Mouse (Mus musculus) bone marrow macrophage, adult 2 months (primary cell): Measurements from ENCODE around the gene 1700011L22Rik. TPM values are rescaled to one million over a fixed set of nuclear protein-coding genes. Genes with fewer than 3 reads are reported as not detected.

ENCODE experiments used
- H3K27ac ChIP-seq: 2 replicates; pipeline ENCODE4 v1.5.1; 2012; ENCODE audit warnings: low read depth, low read length; ENCODE audit not compliant: insufficient read depth
- H3K4me1 ChIP-seq: 2 replicates; pipeline ENCODE4 v1.6.1; 2012; ENCODE audit warnings: low read length; ENCODE audit not compliant: control insufficient read depth, insufficient read depth
- H3K4me3 ChIP-seq: 2 replicates; pipeline ENCODE4 v1.5.1; 2012; ENCODE audit warnings: mild to moderate bottlenecking, low read length, moderate library complexity; ENCODE audit not compliant: insufficient read depth
- CTCF ChIP-seq: IDR thresholded peaks from 2 replicates; pipeline ENCODE4 v1.5.1; 2012; ENCODE audit warnings: low read depth, mild to moderate bottlenecking, low read length, moderate library complexity
- POLR2A ChIP-seq: IDR thresholded peaks from 2 replicates; pipeline ENCODE4 v1.6.1; 2012; ENCODE audit warnings: mild to moderate bottlenecking, low read depth, low read length, borderline replicate concordance
- polyA plus RNA-seq: library from polyadenylated mRNA; stranded (reverse); fragments of >200 nt; gene quantifications from 2 replicates; pipeline ENCODE4 v1.2.4, GENCODE M21; 2012; ENCODE audit not compliant: missing spikeins, insufficient read depth, insufficient read length

1700011L22Rik gene
- polyA plus RNA-seq, 1 experiment, result not detected

- TF ChIP-seq POLR2A (no peak), CTCF (no peak)
- peaks cover 6% of the 10 kb centered on the region for H3K4me1 ChIP-seq
- no peak overlapping the region for H3K4me3 ChIP-seq
- H3K27ac ChIP-seq, result no peak overlapping the region
These were observed 36.3 kb upstream of the 1700011L22Rik start for GRCm38 (mm10) chr8:79284626-79285025.

GRCm38 (mm10) chr8:79281376-79281890 lies 33.1 kb upstream of the 1700011L22Rik start:
- H3K4me1 ChIP-seq, result peaks cover 2% of the 10 kb centered on the region; the same call in 1 of the 2 replicates
- no peak for TF ChIP-seq CTCF
- no peak for TF ChIP-seq POLR2A
- no peak overlapping the region for H3K4me3 ChIP-seq
- no peak overlapping the region for H3K27ac ChIP-seq

DNA sequence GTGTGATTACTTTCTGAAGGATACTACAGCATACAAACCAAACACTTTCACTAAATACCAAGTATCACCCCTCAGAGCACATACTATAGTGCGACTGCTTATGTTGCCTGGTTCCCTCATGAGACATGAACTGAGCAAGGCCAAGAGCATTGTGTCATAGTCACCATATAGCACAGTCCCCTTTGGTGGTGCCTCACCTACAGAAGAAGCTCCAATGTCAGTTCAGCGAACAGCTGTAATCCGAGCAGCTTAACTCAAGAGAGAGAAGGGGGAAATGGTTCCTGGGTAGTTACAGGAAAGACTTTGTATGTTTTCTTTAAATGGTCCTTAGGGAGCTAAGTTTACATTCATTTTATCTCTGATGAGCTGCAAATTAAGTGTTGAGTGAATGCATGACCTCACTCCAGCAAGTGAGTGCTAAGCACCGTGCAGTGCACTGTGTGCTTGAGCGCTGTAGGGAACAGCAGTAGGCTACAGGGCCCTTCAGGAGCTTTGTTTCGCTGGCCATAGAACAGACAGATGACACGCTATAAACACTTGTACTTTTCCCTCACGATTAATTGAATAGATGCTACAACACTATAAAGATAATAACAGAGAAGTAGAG lies 29.0 kb upstream of the 1700011L22Rik start:
- Histone ChIP-seq H3K4me1 (peaks cover 15% of the 10 kb centered on the region), H3K4me3 (no peak overlapping the region), H3K27ac (no peak overlapping the region)
- TF ChIP-seq POLR2A, result no peak
- TF ChIP-seq CTCF, result no peak

DNA sequence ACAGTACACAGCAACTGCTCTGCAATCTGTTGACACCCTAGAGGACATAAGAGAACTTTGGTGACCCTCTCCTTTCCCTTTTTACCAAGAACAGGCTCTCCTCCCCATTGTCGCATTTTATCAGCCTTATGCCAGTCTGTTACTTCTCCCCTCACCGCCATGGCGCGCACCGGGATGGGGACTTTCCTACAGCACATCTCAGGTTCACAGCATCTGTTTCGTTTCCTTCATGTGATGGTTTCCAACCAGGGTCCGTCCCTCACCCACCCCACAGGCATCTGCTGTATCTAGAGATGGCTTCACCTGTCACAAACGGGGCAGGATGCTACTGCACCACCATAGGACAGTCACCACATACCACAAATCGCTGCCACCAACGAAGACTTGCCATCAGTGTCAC lies 26.6 kb upstream of the 1700011L22Rik start:
- TF ChIP-seq POLR2A, result no peak
- no peak for TF ChIP-seq CTCF
- Histone ChIP-seq H3K4me3 (no peak overlapping the region), H3K4me1 (peaks cover 15% of the 10 kb centered on the region), H3K27ac (no peak overlapping the region)

- TF ChIP-seq POLR2A (no peak), CTCF (no peak)
- no peak overlapping the region for H3K4me3 ChIP-seq
- H3K4me1 ChIP-seq, result peaks cover 15% of the 10 kb centered on the region
- H3K27ac ChIP-seq, result no peak overlapping the region
These were observed 25.4 kb upstream of the 1700011L22Rik start for GRCm38 (mm10) chr8:79273776-79274175.

- no peak for TF ChIP-seq POLR2A
- TF ChIP-seq CTCF, result no peak
- no peak overlapping the region for H3K27ac ChIP-seq
- no peak overlapping the region for H3K4me3 ChIP-seq
- H3K4me1 ChIP-seq, result peaks cover 15% of the 10 kb centered on the region
These were observed 24.3 kb upstream of the 1700011L22Rik start for GRCm38 (mm10) chr8:79272676-79273075.

DNA sequence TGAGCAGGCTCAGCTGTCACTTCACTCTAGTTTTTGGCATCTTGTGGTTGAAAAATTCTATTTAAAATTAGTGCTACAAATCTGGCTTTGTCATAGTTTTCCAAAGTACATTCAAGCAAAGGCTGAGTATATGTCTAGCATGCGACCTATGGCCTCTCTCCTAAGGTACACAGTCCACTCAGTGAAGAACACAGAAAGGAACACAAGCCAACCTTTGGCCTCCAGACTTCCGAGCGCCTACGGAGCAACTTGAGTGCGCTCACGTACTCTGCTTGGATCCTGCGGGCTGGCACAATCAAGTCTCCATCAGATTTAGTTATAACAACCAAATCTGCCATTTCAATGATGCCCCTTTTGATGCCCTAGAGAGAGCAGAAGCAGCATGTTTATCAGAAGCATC lies 20.6 kb upstream of the 1700011L22Rik start:
- Histone ChIP-seq H3K27ac (no peak overlapping the region), H3K4me3 (no peak overlapping the region), H3K4me1 (peaks cover 10% of the 10 kb centered on the region)
- no peak for TF ChIP-seq POLR2A
- no peak for TF ChIP-seq CTCF

DNA sequence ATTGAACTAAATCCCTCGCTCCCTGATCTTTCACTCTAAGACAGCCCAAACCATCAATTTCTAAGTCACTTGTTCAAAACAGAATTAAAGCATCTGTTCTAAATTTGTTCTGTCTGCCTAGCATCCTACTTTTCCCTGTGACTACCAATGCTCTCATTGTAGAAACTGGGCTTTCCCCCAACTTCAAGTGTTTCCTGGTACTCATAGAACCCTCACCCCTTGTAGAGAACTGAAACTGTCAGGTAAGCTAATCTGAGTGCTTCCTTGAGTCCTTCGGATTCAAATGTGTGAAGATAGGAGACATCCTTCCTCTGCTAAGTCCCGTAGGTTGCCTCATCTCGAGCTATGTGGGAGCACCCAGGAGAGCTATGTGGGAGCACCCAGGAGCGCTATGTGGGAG lies 13.6 kb upstream of the 1700011L22Rik start:
- Histone ChIP-seq H3K4me1 (no peaks in the 10 kb centered on the region), H3K27ac (no peak overlapping the region), H3K4me3 (no peak overlapping the region)
- TF ChIP-seq CTCF, result no peak
- no peak for TF ChIP-seq POLR2A

DNA sequence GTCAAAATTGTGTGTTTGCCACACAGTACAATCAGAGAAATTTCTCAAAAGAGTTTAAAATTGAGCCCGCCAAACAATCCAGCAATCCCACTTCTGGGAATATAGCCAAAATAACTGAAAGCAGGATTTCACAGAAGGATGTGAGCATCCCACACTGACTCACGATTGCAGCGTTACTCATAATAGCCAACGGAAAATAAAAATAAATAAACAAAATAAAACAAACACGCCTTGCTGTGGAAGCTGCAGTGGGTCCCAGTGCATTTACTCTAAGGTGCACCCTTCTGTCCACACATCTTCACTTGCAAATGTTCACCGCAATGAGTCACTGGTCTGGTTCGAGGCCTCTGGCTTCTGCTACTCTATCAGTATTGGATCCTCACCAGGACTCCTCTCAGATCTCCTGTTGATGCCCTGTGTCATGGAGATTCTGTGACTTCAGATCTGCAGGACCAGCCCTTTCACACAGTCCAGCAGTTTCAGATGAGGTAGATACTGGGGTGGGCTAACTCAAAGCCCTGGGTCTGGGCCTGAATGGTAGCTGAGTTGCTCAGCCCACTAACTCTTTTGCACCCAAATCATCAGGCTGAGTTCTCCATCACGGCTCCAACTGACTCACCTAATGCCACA lies 7.8 kb upstream of the 1700011L22Rik start:
- H3K4me3 ChIP-seq, result no peak overlapping the region
- TF ChIP-seq CTCF (no peak), POLR2A (no peak)
- no peaks in the 10 kb centered on the region for H3K4me1 ChIP-seq
- no peak overlapping the region for H3K27ac ChIP-seq

- TF ChIP-seq POLR2A (no peak), CTCF (no peak)
- Histone ChIP-seq H3K27ac (no peak overlapping the region), H3K4me1 (no peaks in the 10 kb centered on the region), H3K4me3 (no peak overlapping the region)
These were observed 5.4 kb upstream of the 1700011L22Rik start for GRCm38 (mm10) chr8:79253742-79254141.

DNA sequence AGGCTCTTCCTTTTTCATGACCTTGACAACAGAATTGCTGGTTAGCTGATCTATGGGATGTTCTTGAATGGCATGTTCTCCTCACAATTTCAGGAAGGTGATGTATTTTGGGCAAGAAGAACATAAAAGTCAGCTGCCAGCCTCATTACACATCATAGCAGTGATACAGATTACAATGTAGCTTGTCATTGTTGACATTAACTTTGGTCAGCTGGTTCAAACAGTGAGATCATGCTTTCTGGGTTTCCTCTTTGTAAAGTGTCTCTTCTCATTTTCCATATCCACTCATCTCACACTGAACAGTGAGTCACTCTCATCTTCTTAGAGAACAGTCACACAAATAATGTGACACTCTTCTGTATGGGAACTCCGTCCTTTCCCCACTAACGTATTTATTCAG lies 4.9 kb downstream of the 1700011L22Rik start:
- Histone ChIP-seq H3K27ac (0 out of 2 replicates have a peak overlapping the region, but pooled peaks have one; percentile 14), H3K4me1 (peaks cover 11% of the 10 kb centered on the region), H3K4me3 (no peak overlapping the region)
- TF ChIP-seq POLR2A (no peak), CTCF (no peak)
